Mouse (Mus musculus): ENCODE data around the gene Lurap1l. TPM values are rescaled to one million over a fixed set of nuclear protein-coding genes. Genes with fewer than 3 reads are reported as not detected.
A peak's percentile ranks its signal among the peaks of the same experiment; 100 is the strongest.
"Not testable (repeated sequence)": the region's sequence is repeated elsewhere in the genome, so short reads cannot be mapped to it uniquely, and the experiment has no call there.

The Lurap1l gene
- polyA plus RNA-seq, 1 experiment = 2.0 TPM

DNA sequence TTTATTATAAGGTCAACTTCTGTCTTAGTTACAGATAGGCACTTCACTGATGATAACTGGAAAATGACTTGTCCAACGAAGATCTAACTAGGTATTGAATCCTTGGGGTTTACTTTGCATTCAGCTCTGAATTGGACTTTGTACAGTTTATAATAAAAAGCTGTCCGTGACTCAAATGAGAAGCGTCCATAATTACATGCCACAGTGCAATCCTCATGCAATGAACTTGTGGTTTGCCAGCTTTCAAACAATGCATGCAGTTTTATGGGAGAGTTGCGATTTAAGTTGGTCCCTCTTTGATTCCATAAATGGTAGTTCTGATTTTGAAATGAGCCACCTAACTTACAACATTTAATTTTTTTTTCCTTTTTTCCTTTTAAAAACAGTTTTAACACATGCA lies 1.5 kb upstream of the Lurap1l start:
- no peak overlapping the region for H3K27ac ChIP-seq (replicated peaks; ENCODE audit: low read depth, low read length)

DNA sequence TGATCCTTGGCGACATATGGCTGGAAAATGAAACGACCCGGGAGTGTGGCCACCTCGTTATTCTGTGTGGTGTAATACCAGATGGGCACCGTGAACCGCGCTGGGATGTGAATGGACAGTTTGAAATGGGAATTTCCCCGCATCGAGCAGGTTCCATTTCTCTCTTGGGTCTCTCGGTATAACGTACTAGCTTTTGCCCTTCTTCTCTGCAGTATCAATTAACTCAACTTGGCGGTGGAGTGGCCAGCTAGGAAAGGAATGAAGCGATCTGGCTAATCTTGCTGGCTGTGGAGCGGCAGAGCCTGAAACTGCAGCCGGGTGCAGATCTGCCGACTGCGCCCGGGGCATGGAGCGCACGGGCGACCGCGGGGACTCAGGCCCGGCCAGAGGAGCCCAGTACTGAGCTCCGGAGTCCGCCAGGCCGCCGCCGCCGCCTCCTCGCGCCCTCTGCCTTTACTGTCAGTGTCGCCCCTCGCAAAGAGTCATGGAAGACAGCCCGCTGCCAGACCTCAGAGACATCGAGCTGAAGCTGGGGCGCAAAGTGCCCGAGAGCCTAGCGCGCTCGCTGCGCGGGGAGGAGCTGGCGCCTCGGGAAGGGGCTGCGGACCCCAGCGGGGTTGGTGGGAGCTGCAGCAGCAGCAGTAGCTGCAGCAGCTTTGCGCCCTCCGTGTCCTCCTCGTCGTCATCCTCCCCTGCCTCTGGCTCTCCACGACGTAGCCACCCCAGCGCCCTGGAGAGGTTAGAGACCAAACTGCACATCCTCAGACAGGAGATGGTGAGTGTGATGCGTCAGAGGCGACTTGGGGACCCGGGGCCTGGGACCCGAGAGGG lies 640 bp downstream of the Lurap1l start:
- Histone ChIP-seq H3K27ac (replicated peaks; ENCODE audit: low read depth, low read length) (peak overlapping the region; percentile 63), H3K4me3 (ENCODE audit: insufficient read depth, low read depth, low read length) (peak overlapping the region; percentile 74)

More for the DNA sequence above, 1.5 kb upstream of the Lurap1l start:
- peaks cover 5% of the 10 kb centered on the region; the same call in 1 of the 2 replicates for H3K4me1 ChIP-seq (ENCODE audit: control insufficient read depth, insufficient read depth, insufficient read length, low read length)
- H3K4me3 ChIP-seq (ENCODE audit: insufficient read depth, low read depth, low read length) = no peak overlapping the region

DNA sequence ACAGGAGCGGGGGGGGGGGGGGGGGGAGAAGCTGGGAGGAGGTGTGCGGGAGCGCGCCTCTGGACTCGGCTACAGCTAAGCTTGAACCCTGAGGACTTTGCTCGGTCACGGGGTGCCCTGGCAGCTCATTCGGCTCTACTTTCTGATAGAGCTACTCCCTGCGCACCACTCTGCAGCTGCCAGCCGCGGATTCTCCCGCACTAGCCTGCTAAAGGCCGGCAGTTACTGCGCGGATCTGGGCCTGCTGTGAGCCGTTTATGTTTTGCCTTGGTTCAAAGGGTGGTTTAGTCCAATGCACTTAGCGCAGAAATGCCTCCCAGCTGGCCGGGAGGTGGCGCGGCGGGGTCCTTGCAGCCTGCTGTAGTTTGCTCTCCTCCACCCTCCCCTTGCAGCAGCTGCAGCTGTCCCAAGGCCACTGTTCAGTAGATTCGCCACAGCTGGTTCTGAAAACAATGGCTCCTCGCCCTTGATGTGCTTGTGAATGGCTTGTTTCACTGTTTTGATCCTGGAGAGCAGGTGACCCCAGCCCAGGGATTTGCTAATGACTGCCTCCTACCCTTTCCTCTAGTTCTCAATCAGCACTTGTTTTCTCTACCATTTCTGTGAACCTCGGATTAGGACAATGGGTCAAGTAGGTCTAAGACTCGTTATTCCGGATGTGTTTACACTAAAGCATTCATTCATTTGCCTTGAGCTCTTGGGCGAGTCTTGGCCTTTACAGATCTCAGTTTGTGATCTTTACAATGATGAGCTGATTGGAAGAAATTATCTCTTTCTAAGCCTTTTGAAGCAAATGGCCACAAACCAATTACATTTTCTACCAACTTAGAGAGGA lies 1.5 kb downstream of the Lurap1l start:
- H3K4me3 ChIP-seq (ENCODE audit: insufficient read depth, low read depth, low read length) = peak overlapping the region; percentile 74

More for the DNA sequence above, 640 bp downstream of the Lurap1l start:
- peaks cover 6% of the 10 kb centered on the region; the same call in 1 of the 2 replicates for H3K4me1 ChIP-seq (ENCODE audit: control insufficient read depth, insufficient read depth, insufficient read length, low read length)

DNA sequence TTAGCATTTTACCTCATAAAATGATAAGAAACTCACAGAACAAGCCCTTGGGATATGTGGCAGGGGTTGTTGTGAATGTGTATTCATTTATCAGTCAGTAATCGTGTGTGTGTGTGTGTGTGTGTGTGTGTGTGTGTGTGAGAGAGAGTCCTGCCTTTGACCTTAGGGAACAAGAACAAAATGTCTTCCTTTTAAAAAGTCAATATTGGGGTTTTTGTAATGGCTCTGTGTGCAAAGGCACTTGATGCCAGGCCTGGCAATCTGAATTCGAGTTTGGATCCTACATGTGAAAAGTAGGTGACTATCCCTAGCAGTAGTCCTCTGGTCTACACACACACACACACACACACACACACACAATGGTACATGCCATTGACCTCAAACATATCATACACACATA lies 4.8 kb downstream of the Lurap1l start:
- Histone ChIP-seq H3K4me1 (ENCODE audit: control insufficient read depth, insufficient read depth, insufficient read length, low read length) (peaks cover 6% of the 10 kb centered on the region; the same call in 1 of the 2 replicates), H3K4me3 (ENCODE audit: insufficient read depth, low read depth, low read length) (no peak overlapping the region), H3K27ac (replicated peaks; ENCODE audit: low read depth, low read length) (no peak overlapping the region)

More for the DNA sequence above, 1.5 kb downstream of the Lurap1l start:
- Histone ChIP-seq H3K4me1 (ENCODE audit: control insufficient read depth, insufficient read depth, insufficient read length, low read length) (peaks cover 6% of the 10 kb centered on the region; the same call in 1 of the 2 replicates), H3K27ac (replicated peaks; ENCODE audit: low read depth, low read length) (peak overlapping the region; percentile 55)

DNA sequence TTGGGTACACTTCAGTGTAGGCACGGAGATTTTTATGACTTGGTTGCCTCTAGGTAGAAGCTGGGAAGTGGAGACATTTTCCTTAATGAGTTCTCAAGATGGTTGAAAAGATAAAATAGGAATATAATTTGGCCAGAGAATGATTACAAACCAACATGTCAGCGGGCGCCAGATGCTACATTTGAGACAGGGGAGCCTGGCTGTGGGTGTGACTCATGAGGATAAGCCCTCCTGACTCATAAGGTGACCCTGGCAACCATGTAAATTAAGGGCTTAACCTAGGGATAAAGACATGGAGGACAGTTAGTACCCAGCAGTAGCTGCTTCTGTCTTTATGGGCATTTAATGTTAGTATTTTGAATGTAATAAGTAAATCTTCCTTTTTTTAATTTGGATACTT lies 6.2 kb downstream of the Lurap1l start:
- peaks cover 6% of the 10 kb centered on the region; the same call in 1 of the 2 replicates for H3K4me1 ChIP-seq (ENCODE audit: control insufficient read depth, insufficient read depth, insufficient read length, low read length)
- no peak overlapping the region for H3K4me3 ChIP-seq (ENCODE audit: insufficient read depth, low read depth, low read length)
- no peak overlapping the region for H3K27ac ChIP-seq (replicated peaks; ENCODE audit: low read depth, low read length)

DNA sequence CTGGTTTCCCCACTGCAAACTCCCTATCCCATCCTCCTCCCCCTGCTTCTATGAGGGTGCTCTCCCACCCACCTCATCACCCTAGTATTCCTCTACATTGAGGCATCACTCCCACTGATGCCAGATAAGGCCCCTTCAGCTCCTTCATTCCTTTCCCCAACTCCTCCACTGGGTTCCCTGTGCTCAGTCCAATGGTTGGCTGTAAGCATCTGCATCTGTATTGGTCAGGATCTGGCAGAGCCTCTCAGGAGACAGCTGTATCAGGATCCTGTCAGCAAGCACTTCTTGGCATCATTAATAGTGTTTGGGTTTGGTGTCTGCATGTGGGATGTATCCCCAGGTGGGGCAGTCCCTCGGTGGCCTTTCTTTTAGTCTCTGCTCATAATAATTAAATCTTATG lies 6.7 kb downstream of the Lurap1l start:
- H3K27ac ChIP-seq (replicated peaks; ENCODE audit: low read depth, low read length); H3K4me1 ChIP-seq (ENCODE audit: control insufficient read depth, insufficient read depth, insufficient read length, low read length): not testable (repeated sequence)

DNA sequence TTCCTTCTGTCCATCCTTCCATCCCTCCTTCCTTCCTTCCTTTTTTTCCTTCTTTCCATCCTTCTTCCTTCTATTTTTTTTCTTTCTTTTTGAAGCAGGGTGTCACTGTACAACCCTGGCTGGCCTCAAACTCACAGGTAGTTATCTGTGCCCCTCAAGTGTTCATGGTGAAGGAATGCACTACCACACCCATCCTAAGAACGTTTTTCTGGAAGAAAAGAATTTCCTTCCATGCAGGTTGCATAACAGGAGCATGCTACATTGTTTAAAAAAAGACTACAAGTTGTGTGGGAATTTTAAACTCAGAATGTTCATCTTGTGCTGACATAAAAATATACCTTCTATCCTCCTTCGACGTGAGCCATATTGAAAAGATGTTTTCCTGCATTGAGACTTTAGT lies 7.4 kb downstream of the Lurap1l start:
- Histone ChIP-seq H3K27ac (replicated peaks; ENCODE audit: low read depth, low read length) (no peak overlapping the region), H3K4me3 (ENCODE audit: insufficient read depth, low read depth, low read length) (no peak overlapping the region), H3K4me1 (ENCODE audit: control insufficient read depth, insufficient read depth, insufficient read length, low read length) (peaks cover 6% of the 10 kb centered on the region; the same call in 1 of the 2 replicates)

More for the DNA sequence above, 6.7 kb downstream of the Lurap1l start:
- not testable (repeated sequence) for H3K4me3 ChIP-seq (ENCODE audit: insufficient read depth, low read depth, low read length)

DNA sequence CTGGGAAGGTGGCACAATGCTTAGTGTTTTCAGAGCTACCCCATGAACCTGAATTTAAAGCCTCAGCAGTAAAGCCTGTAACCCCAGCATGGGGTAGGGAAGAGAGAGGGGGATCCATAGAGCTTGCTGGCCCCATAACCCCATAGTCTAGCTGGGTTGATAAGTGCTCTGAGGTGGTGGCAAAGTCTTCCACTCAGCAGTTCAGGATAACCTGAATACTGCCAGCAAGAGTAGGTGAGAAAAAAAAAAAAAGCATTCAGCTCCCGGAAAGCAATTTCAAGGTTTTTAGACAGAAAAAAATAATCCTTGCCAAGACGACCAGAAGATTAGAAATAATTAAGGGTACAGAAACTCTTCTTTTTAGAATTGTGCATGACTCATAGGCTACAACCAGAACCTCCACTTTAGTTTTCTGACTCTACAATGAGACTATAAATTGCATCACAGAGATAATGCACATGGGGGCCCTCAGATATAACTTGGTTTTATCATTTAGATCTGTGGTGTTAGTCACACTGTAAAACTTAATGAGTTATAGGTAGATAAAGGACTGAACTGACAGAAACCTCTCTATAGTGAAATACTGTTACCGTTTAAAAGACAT lies 8.2 kb downstream of the Lurap1l start:
- Histone ChIP-seq H3K4me1 (ENCODE audit: control insufficient read depth, insufficient read depth, insufficient read length, low read length) (peaks cover 3% of the 10 kb centered on the region; the same call in 1 of the 2 replicates), H3K27ac (replicated peaks; ENCODE audit: low read depth, low read length) (no peak overlapping the region), H3K4me3 (ENCODE audit: insufficient read depth, low read depth, low read length) (no peak overlapping the region)

DNA sequence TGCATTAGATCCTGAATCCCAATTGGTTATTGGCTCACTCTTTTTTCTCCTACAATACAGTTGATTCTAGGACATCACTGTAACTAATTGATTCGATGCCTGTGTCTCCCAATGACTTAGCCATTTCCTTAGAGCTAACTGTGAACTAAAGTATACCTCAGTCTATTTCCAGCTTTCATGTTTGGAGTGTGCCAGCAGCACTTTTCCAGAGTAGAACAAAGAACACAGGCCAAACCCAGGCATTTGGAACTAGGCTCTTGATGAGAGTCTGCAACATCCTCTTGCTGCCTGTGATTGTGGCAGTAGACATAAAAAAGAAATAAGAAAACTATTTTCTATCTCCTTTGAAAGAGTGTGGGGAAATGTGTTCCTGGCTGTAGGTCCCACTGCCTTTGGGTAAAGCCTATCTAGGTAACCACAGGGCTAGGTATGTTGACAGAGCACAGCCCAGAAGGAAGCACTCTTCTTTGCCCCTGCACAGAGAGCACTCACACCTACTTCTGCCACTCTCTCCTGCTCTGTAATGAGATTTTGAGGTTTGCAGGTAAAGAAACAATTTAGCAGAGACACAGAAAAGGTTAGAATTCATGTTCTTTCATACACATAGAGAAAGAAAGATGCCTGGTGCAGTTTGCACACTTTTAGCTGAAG lies 8.9 kb downstream of the Lurap1l start:
- Histone ChIP-seq H3K4me1 (ENCODE audit: control insufficient read depth, insufficient read depth, insufficient read length, low read length) (no peaks in the 10 kb centered on the region), H3K27ac (replicated peaks; ENCODE audit: low read depth, low read length) (no peak overlapping the region), H3K4me3 (ENCODE audit: insufficient read depth, low read depth, low read length) (no peak overlapping the region)

DNA sequence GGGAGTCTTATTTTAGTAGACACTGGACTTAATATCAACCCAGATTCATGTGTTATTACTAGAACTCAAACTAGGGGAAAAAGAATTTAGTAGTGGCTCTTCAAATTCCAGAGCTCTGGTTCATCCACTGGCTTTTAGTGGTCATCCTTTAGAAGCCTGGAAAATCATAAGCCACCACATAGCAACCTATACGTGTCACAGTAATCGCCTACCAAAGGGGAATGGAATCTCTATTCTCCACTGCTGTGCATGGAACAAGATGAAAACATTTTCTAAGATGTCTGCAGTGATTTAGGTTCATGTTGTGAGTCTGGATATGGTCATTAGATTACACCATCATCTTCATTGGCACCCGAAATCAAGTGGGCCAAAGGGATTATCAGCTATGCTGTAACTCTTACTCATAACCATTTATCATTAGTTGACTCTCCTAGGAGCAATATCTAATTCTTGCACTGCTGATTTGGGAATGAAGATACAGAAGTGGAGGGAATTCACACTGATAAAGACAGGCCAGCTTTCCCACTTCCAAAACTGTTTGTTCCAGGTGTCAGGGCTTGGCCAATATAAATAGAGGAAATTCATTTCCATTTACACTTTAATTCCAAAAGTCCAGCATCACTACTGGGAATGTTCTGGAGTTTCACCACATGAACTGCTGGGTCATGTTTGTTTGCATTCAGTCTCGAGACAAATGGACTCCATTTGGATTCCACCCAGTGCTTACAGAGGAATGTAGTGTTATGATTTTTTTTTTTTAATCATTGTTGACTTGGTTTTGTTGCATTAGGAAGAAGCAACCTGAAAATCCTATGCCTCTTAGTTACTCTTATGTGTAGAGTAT lies 11.4 kb downstream of the Lurap1l start:
- no peak overlapping the region for H3K4me3 ChIP-seq (ENCODE audit: insufficient read depth, low read depth, low read length)
- no peak overlapping the region for H3K27ac ChIP-seq (replicated peaks; ENCODE audit: low read depth, low read length)
- H3K4me1 ChIP-seq (ENCODE audit: control insufficient read depth, insufficient read depth, insufficient read length, low read length) = no peaks in the 10 kb centered on the region

DNA sequence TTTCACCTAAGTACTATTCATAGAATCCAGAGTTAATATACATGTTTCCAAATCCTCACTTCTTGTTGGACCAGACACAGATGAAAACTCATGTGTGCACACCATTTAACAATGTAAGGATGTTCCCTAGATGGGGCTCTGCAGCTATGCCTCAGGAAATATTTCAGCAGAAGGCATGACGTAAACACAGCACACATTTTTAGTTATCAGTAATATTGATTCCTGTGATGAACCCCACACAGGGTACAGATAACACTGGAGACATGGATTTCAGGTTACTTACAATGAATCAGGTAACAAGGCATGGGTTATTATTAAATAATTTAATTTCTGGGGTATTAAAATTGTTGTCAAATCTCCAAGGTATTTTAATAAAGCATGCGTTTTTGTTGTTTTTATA lies 12.2 kb downstream of the Lurap1l start:
- H3K4me1 ChIP-seq (ENCODE audit: control insufficient read depth, insufficient read depth, insufficient read length, low read length) = no peaks in the 10 kb centered on the region
- no peak overlapping the region for H3K4me3 ChIP-seq (ENCODE audit: insufficient read depth, low read depth, low read length)
- H3K27ac ChIP-seq (replicated peaks; ENCODE audit: low read depth, low read length) = no peak overlapping the region

DNA sequence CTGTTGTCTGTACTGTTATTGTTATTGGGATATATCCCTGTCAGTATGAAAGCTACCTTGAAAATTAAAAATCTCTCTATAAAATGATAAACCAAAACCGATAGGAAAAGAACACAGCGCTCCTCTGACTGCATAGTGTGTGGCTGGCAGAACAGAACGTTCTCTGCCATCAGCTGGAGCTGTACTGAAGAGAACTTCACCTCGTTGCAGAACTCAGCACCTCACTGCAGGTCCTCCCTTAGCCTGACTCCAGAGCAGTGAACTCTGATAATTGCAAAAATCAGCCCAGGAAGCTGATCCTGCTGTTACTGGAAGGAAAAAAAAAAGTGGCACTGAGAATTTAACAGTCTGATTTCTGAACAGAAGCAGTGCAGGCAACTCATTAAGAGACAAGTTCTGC lies 14.4 kb downstream of the Lurap1l start:
- Histone ChIP-seq H3K27ac (replicated peaks; ENCODE audit: low read depth, low read length) (no peak overlapping the region), H3K4me1 (ENCODE audit: control insufficient read depth, insufficient read depth, insufficient read length, low read length) (no peaks in the 10 kb centered on the region), H3K4me3 (ENCODE audit: insufficient read depth, low read depth, low read length) (no peak overlapping the region)

DNA sequence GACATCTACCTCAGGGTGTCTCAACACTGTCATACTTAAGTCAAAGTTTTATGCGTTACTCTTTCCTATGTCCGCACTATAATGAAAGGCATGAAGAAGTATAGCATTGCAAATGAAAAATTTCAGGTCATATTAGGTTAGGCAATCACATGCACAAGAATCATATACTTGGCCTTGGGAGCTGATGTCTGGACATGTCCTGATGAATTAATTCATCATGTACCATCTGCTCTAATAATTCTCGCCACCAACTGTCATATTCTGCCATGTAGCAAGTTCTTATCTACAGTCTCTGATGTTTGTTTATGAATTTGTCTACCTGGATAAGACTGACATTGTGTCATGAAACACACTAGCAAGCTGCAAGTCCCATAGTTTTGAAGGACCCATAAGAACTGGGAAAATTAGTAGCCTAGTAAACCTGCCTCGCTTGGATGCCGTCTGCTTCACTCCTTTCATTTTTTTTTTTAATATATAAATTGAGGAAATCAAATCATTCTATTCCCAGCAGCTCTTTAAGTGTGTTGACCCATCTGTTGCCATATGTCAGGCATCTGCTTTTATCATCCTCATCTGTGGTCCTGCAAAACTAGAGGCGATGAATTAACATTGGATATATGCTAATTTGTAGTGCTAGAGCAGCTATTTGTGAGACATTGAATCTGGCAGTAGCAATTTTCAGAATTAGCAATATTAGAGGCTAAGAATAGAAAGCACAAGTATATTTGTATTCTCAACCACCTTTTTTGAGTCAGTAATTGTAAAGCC lies 15.5 kb downstream of the Lurap1l start:
- no peak overlapping the region for H3K27ac ChIP-seq (replicated peaks; ENCODE audit: low read depth, low read length)
- no peaks in the 10 kb centered on the region for H3K4me1 ChIP-seq (ENCODE audit: control insufficient read depth, insufficient read depth, insufficient read length, low read length)
- H3K4me3 ChIP-seq (ENCODE audit: insufficient read depth, low read depth, low read length) = no peak overlapping the region
